Mouse (Mus musculus): ENCODE measurements around the gene Iqsec1. TPM values are rescaled to one million over a fixed set of nuclear protein-coding genes. Genes with fewer than 3 reads are reported as not detected.

The Iqsec1 gene
- polyA plus RNA-seq, 1 experiment from 2014 or later = 2.6 TPM

GRCm38 (mm10) chr6:90836749-90837148 lies 151.7 kb downstream of the Iqsec1 start:
- Histone ChIP-seq H3K27me3 (no peaks in the 10 kb centered on the region), H3K9ac (no peak overlapping the region), H3K27ac (no peak overlapping the region), H3K4me2 (no peak overlapping the region), H3K9me3 (replicated peaks) (no peaks in the 10 kb centered on the region), H3K36me3 (no peaks in the 10 kb centered on the region), H3K4me1 (replicated peaks) (0 out of 2 replicates have a peak, but pooled peaks cover 6% of the 10 kb centered on the region), H3K4me3 (replicated peaks) (no peak overlapping the region)
- 4% methylated on average over 2 of the region's 2 CpGs for WGBS (ENCODE audit: insufficient replicate concordance)
- DNase-seq (no peak), ATAC-seq (ENCODE audit: low read depth) (no peak)

- WGBS (ENCODE audit: insufficient replicate concordance) = 56% methylated on average over 6 of the region's 6 CpGs
- no peak overlapping the region for H3K27ac ChIP-seq
- DNase-seq (no peak), ATAC-seq (ENCODE audit: low read depth) (no peak)
- no peak overlapping the region for H3K9ac ChIP-seq
- no peaks in the 10 kb centered on the region for H3K9me3 ChIP-seq (replicated peaks)
- no peaks in the 10 kb centered on the region for H3K36me3 ChIP-seq
- no peak overlapping the region for H3K4me3 ChIP-seq (replicated peaks)
- H3K27me3 ChIP-seq = no peaks in the 10 kb centered on the region
- H3K4me1 ChIP-seq (replicated peaks) = no peaks in the 10 kb centered on the region
- H3K4me2 ChIP-seq = no peak overlapping the region
Measured at GRCm38 (mm10) chr6:90829536-90829935, 158.9 kb downstream of the Iqsec1 start.

- 33% methylated on average over 2 of the region's 2 CpGs for WGBS (ENCODE audit: insufficient replicate concordance)
- Histone ChIP-seq H3K36me3 (no peaks in the 10 kb centered on the region), H3K27me3 (no peaks in the 10 kb centered on the region), H3K4me3 (replicated peaks) (no peak overlapping the region), H3K9me3 (replicated peaks) (no peaks in the 10 kb centered on the region), H3K9ac (no peak overlapping the region), H3K27ac (no peak overlapping the region), H3K4me2 (no peak overlapping the region), H3K4me1 (replicated peaks) (no peaks in the 10 kb centered on the region)
- DNase-seq (no peak), ATAC-seq (ENCODE audit: low read depth) (peak; percentile 34; the same call in 1 of the 2 replicates)
Measured at GRCm38 (mm10) chr6:90825063-90825462, 163.4 kb downstream of the Iqsec1 start.

- no peak overlapping the region for H3K4me2 ChIP-seq
- no peak overlapping the region for H3K27ac ChIP-seq
- no peaks in the 10 kb centered on the region for H3K4me1 ChIP-seq (replicated peaks)
- no peaks in the 10 kb centered on the region for H3K9me3 ChIP-seq (replicated peaks)
- DNase-seq (no peak), ATAC-seq (ENCODE audit: low read depth) (no peak)
- no peak overlapping the region for H3K9ac ChIP-seq
- H3K36me3 ChIP-seq = no peaks in the 10 kb centered on the region
- WGBS (ENCODE audit: insufficient replicate concordance) = 43% methylated on average over 4 of the region's 4 CpGs
- no peak overlapping the region for H3K4me3 ChIP-seq (replicated peaks)
- no peaks in the 10 kb centered on the region for H3K27me3 ChIP-seq
Measured at GRCm38 (mm10) chr6:90823322-90823721, 165.2 kb downstream of the Iqsec1 start.

GRCm38 (mm10) chr6:90821916-90822602 lies 166.4 kb downstream of the Iqsec1 start:
- Histone ChIP-seq H3K4me1 (replicated peaks) (no peaks in the 10 kb centered on the region), H3K4me2 (no peak overlapping the region), H3K9me3 (replicated peaks) (no peaks in the 10 kb centered on the region), H3K27me3 (no peaks in the 10 kb centered on the region), H3K4me3 (replicated peaks) (no peak overlapping the region), H3K36me3 (no peaks in the 10 kb centered on the region), H3K27ac (no peak overlapping the region), H3K9ac (no peak overlapping the region)
- DNase-seq (no peak), ATAC-seq (ENCODE audit: low read depth) (no peak)
- WGBS (ENCODE audit: insufficient replicate concordance) = 54% methylated on average over 4 of the region's 4 CpGs

GRCm38 (mm10) chr6:90819880-90820279 lies 168.6 kb downstream of the Iqsec1 start:
- no peaks in the 10 kb centered on the region for H3K27me3 ChIP-seq
- no peaks in the 10 kb centered on the region for H3K36me3 ChIP-seq
- no peak for ATAC-seq (ENCODE audit: low read depth)
- DNase-seq = no peak
- no peaks in the 10 kb centered on the region for H3K4me1 ChIP-seq (replicated peaks)
- no peak overlapping the region for H3K4me2 ChIP-seq
- no peak overlapping the region for H3K4me3 ChIP-seq (replicated peaks)
- no peak overlapping the region for H3K9ac ChIP-seq
- 48% methylated on average over 2 of the region's 2 CpGs for WGBS (ENCODE audit: insufficient replicate concordance)
- H3K27ac ChIP-seq = no peak overlapping the region
- H3K9me3 ChIP-seq (replicated peaks) = no peaks in the 10 kb centered on the region

- ATAC-seq (ENCODE audit: low read depth) (no peak), DNase-seq (peak; percentile 23)
- Histone ChIP-seq H3K4me1 (replicated peaks) (no peaks in the 10 kb centered on the region), H3K4me3 (replicated peaks) (no peak overlapping the region), H3K4me2 (no peak overlapping the region), H3K9ac (no peak overlapping the region), H3K27ac (no peak overlapping the region), H3K9me3 (replicated peaks) (no peaks in the 10 kb centered on the region), H3K27me3 (no peaks in the 10 kb centered on the region), H3K36me3 (no peaks in the 10 kb centered on the region)
- WGBS (ENCODE audit: insufficient replicate concordance) = 0% methylated on average over 1 of the region's 4 CpGs
Measured at GRCm38 (mm10) chr6:90818956-90819355, 169.5 kb downstream of the Iqsec1 start.

- 56% methylated on average over 3 of the region's 3 CpGs for WGBS (ENCODE audit: insufficient replicate concordance)
- ATAC-seq (ENCODE audit: low read depth) = no peak
- no peak overlapping the region for H3K4me3 ChIP-seq (replicated peaks)
- H3K9ac ChIP-seq = no peak overlapping the region
- H3K27ac ChIP-seq = no peak overlapping the region
- H3K4me2 ChIP-seq = no peak overlapping the region
- H3K4me1 ChIP-seq (replicated peaks) = no peaks in the 10 kb centered on the region
- no peaks in the 10 kb centered on the region for H3K9me3 ChIP-seq (replicated peaks)
- peaks cover 12% of the 10 kb centered on the region; the same call in 1 of the 2 replicates for H3K27me3 ChIP-seq
- DNase-seq = no peak
- no peaks in the 10 kb centered on the region for H3K36me3 ChIP-seq
Measured at GRCm38 (mm10) chr6:90816551-90816950, 171.9 kb downstream of the Iqsec1 start.

GRCm38 (mm10) chr6:90815341-90815740 lies 173.1 kb downstream of the Iqsec1 start:
- Histone ChIP-seq H3K36me3 (no peaks in the 10 kb centered on the region), H3K9me3 (replicated peaks) (no peaks in the 10 kb centered on the region), H3K4me2 (no peak overlapping the region), H3K9ac (no peak overlapping the region), H3K27me3 (peaks cover 21% of the 10 kb centered on the region), H3K4me3 (replicated peaks) (no peak overlapping the region), H3K4me1 (replicated peaks) (no peaks in the 10 kb centered on the region), H3K27ac (no peak overlapping the region)
- whole genome bisulfite sequencing (ENCODE audit: insufficient replicate concordance) = 20% methylated on average over 3 of the region's 3 CpGs
- DNase-seq (no peak), ATAC-seq (ENCODE audit: low read depth) (no peak)

GRCm38 (mm10) chr6:90813526-90813925 lies 175.0 kb downstream of the Iqsec1 start:
- no peak overlapping the region for H3K4me3 ChIP-seq (replicated peaks)
- ATAC-seq (ENCODE audit: low read depth) = no peak
- H3K27me3 ChIP-seq = peaks cover 35% of the 10 kb centered on the region
- H3K9me3 ChIP-seq (replicated peaks) = no peaks in the 10 kb centered on the region
- no peaks in the 10 kb centered on the region for H3K36me3 ChIP-seq
- H3K4me1 ChIP-seq (replicated peaks) = no peaks in the 10 kb centered on the region
- H3K9ac ChIP-seq = no peak overlapping the region
- 29% methylated on average over 1 of the region's 1 CpGs for WGBS (ENCODE audit: insufficient replicate concordance)
- no peak overlapping the region for H3K4me2 ChIP-seq
- no peak for DNase-seq
- H3K27ac ChIP-seq = no peak overlapping the region

GRCm38 (mm10) chr6:90812584-90812983 lies 175.9 kb downstream of the Iqsec1 start:
- no peak for DNase-seq
- 65% methylated on average over 8 of the region's 8 CpGs for WGBS (ENCODE audit: insufficient replicate concordance)
- no peak overlapping the region for H3K4me3 ChIP-seq (replicated peaks)
- no peaks in the 10 kb centered on the region for H3K9me3 ChIP-seq (replicated peaks)
- H3K27me3 ChIP-seq = peaks cover 35% of the 10 kb centered on the region
- no peaks in the 10 kb centered on the region for H3K4me1 ChIP-seq (replicated peaks)
- no peak for ATAC-seq (ENCODE audit: low read depth)
- no peak overlapping the region for H3K4me2 ChIP-seq
- no peak overlapping the region for H3K9ac ChIP-seq
- no peaks in the 10 kb centered on the region for H3K36me3 ChIP-seq
- no peak overlapping the region for H3K27ac ChIP-seq

- no peak for DNase-seq
- Histone ChIP-seq H3K9me3 (replicated peaks) (no peaks in the 10 kb centered on the region), H3K4me2 (no peak overlapping the region), H3K4me1 (replicated peaks) (no peaks in the 10 kb centered on the region), H3K27me3 (peaks cover 38% of the 10 kb centered on the region), H3K4me3 (replicated peaks) (no peak overlapping the region), H3K36me3 (no peaks in the 10 kb centered on the region), H3K27ac (no peak overlapping the region), H3K9ac (no peak overlapping the region)
- ATAC-seq (ENCODE audit: low read depth) = no peak
- 47% methylated on average over 3 of the region's 3 CpGs for WGBS (ENCODE audit: insufficient replicate concordance)
Measured at GRCm38 (mm10) chr6:90812072-90812471, 176.4 kb downstream of the Iqsec1 start.

Measured in liver, embryonic 13.5 days (tissue).